Mouse (Mus musculus) heart, postnatal 0 days (tissue): ENCODE results near the gene Ppih.

Source experiments
- CTCF ChIP-seq: IDR thresholded peaks from 2 replicates; pipeline ENCODE4 v1.5.1; 2016; ENCODE audit warnings: antibody characterized with exemption, control low read depth, low read depth
- EP300 ChIP-seq: IDR thresholded peaks from 2 replicates; pipeline ENCODE4 v1.6.1; 2016; ENCODE audit warnings: antibody characterized with exemption, low read depth

DNA sequence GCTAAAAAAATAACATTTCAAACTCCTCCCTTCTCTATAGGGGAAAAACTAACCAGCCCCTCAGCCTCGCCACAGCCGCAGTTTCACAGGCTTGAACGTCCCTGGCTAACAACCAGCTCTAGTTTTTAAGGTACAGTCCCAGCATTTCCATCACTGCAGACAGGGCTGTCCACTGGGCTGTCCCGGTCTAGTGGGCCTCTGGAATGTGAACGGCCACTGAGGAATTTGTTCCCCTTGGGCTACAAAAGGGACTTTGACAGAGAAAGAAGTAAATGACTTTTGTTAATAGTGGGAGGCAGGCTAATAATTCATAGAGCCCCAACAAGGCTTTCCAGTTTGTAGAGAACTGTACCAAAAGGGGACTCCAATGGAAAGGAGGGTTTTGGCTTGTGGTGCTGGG is 14.9 kb downstream of the Ppih start:
- TF ChIP-seq CTCF, result no peak
- no peak for TF ChIP-seq EP300
